Mouse (Mus musculus): Measurements from ENCODE around the gene Col5a1.

- TF ChIP-seq CTCF (IDR thresholded peaks at IDR 0.05; ENCODE audit: low read depth, low read length) (no peak), TAL1 (conservative IDR thresholded peaks at IDR 0.05; ENCODE audit: low read depth, low read length) (no peak), GATA2 (IDR thresholded peaks at IDR 0.05; ENCODE audit: borderline replicate concordance, low read depth, low read length) (no peak), POLR2AphosphoS5 (IDR thresholded peaks at IDR 0.05; ENCODE audit: insufficient replicate concordance, low read depth, low read length) (no peak), GATA1 (IDR thresholded peaks at IDR 0.05; ENCODE audit: borderline replicate concordance, low read length) (no peak)
Measured at GRCm38 (mm10) chr2:28024416-28024815, 138.2 kb downstream of the Col5a1 start.
